Mouse (Mus musculus): ENCODE data around the gene Stard10. TPM values are rescaled to one million over a fixed set of nuclear protein-coding genes. Genes with fewer than 3 reads are reported as not detected.

The Stard10 gene
- polyA plus RNA-seq, 1 experiment, result 236 TPM

DNA sequence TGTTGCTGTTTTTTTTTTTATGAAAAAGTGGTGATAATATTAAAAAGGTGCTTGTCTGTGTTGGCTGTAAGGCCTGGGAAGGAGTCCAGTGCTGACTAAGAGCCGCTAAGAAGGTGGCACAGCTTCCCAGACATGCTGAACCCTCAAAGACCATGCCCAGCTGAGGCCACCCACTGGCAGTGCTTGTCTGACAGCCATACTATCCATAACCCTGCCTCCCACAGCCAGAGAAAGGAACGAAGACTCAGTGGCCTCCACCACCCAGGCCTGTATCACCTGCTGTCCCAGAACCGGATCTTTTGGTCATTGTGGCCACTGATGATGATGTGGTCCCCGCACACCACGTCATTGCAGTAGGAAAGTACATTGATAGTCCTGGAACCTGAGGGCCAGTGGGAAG is 25.7 kb upstream of the Stard10 start:
- no peak for TF ChIP-seq FLI1 (IDR thresholded peaks at IDR 0.05; ENCODE audit: low read length)
- TF ChIP-seq GATA1 (IDR thresholded peaks at IDR 0.05; ENCODE audit: borderline replicate concordance, low read length), result no peak
- H3K36me3 ChIP-seq (replicated peaks; ENCODE audit: low read length), result peaks cover 88% of the 10 kb centered on the region
- no peak overlapping the region for H3K4me3 ChIP-seq (replicated peaks)
- H3K27me3 ChIP-seq (replicated peaks), result no peaks in the 10 kb centered on the region
- no peaks in the 10 kb centered on the region for H3K9me3 ChIP-seq
- H3K4me1 ChIP-seq, result peaks cover 17% of the 10 kb centered on the region

DNA sequence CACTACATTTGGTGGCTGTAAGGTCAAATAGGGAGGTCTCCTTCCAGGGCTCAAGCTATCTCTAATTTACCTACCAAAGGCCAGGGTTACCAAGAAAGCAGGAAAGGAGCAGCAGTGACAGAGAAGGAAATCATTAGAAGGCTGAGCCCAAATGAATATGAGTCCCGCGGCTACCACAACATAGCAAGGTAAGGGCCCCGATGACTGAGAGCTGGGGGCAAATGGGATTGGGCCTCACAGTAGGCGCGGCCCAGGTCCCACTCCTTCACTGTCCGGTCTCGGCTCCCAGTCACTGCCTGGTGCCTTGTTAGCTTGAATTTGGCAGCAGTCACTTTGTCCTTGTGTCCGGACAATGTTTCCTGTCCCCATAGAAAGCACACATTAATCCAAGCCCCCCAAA is 25.2 kb upstream of the Stard10 start:
- no peak for TF ChIP-seq GATA1 (IDR thresholded peaks at IDR 0.05; ENCODE audit: borderline replicate concordance, low read length)
- TF ChIP-seq FLI1 (IDR thresholded peaks at IDR 0.05; ENCODE audit: low read length), result no peak
- Histone ChIP-seq H3K36me3 (replicated peaks; ENCODE audit: low read length) (peaks cover 88% of the 10 kb centered on the region), H3K27me3 (replicated peaks) (no peaks in the 10 kb centered on the region), H3K9me3 (no peaks in the 10 kb centered on the region), H3K4me3 (replicated peaks) (no peak overlapping the region), H3K4me1 (peaks cover 17% of the 10 kb centered on the region)

DNA sequence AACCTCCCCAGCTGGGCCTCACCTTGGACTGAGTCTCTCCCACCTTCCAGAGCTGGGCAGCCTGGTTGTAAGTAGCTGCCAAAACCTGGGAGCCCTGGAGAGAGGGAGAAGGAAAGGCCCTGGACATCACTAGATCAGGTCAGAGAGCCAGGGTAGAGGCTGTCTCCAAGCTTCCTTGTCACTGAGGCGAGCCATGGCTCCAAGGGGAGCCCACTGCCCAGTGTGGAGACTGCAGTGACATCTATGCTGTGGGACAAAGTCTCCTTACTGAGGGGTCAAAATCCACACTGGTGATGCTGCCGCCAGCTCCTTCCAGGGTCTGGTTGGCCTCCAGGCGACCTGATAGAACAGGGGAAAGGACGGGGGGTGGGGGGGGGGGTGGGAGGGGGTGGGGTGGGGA is 24.8 kb upstream of the Stard10 start:
- no peak for TF ChIP-seq FLI1 (IDR thresholded peaks at IDR 0.05; ENCODE audit: low read length)
- Histone ChIP-seq H3K4me1 (peaks cover 17% of the 10 kb centered on the region), H3K36me3 (replicated peaks; ENCODE audit: low read length) (peaks cover 88% of the 10 kb centered on the region), H3K4me3 (replicated peaks) (no peak overlapping the region), H3K9me3 (no peaks in the 10 kb centered on the region), H3K27me3 (replicated peaks) (no peaks in the 10 kb centered on the region)

DNA sequence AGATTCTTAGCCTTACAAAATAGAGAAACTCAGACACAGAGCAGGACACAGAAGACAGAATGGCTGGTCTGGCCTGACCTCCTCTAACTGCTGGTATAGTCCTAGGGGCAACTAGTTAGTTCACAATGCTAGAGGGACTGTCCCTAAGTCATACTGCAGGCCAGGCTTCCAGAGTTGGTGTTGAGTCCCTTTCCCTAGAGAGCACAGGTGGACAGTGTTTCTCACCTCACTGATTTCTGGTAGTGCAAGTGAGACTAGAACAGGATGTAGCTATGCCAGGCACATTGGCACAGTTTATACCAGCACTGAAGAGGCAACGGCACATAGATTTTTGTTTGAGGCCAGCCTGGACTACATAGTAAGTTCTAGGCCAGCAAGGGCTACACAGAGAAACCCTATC is 24.2 kb upstream of the Stard10 start:
- Histone ChIP-seq H3K27me3 (replicated peaks) (no peaks in the 10 kb centered on the region), H3K4me1 (peaks cover 19% of the 10 kb centered on the region), H3K4me3 (replicated peaks) (no peak overlapping the region), H3K9me3 (no peaks in the 10 kb centered on the region), H3K36me3 (replicated peaks; ENCODE audit: low read length) (peaks cover 86% of the 10 kb centered on the region)
- TF ChIP-seq GATA1 (IDR thresholded peaks at IDR 0.05; ENCODE audit: borderline replicate concordance, low read length), result no peak
- no peak for TF ChIP-seq FLI1 (IDR thresholded peaks at IDR 0.05; ENCODE audit: low read length)

DNA sequence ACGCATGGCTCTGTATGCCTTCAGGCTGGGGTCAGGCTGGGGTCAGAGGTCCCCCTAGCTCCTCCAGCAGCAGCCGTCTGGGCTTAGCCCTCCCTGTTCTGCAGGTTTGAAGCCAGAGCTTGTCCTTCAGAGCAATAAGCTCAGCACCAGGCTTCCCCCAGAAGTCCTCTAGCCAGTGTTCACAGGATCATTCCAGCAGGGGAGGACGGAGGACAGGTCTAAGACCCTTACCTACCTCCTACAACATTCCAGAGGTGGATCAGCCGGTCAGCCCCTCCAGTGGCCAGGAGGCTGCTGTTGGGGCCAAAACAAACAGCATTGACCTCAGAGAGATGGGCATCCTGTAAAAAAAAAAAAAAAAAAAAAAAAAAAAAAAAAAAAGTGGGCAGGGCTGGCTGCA is 23.7 kb upstream of the Stard10 start:
- TF ChIP-seq GATA1 (IDR thresholded peaks at IDR 0.05; ENCODE audit: borderline replicate concordance, low read length) (no peak), FLI1 (IDR thresholded peaks at IDR 0.05; ENCODE audit: low read length) (no peak)
- Histone ChIP-seq H3K4me1 (peaks cover 16% of the 10 kb centered on the region), H3K27me3 (replicated peaks) (no peaks in the 10 kb centered on the region), H3K9me3 (no peaks in the 10 kb centered on the region), H3K4me3 (replicated peaks) (no peak overlapping the region), H3K36me3 (replicated peaks; ENCODE audit: low read length) (peaks cover 84% of the 10 kb centered on the region)

DNA sequence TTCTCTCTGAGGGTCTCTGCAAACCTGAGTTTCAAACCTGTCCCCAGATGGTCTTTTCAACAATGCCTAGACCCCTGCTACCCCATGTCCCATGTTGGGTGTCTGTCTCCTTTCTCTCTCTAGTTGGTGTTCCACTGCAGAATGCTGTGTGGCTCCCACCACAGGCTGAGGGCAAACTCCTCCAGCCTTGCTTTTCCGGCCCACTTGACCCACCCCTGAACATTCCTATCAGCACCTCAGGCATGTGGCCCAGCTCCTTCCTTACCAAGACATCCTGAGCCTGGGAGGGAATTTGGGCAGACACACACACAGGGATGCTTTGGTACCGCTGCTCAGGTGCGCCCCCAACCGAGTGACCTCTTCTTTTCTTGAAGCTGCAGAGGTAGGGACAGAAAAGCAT is 23.3 kb upstream of the Stard10 start:
- no peaks in the 10 kb centered on the region for H3K27me3 ChIP-seq (replicated peaks)
- no peak overlapping the region for H3K4me3 ChIP-seq (replicated peaks)
- H3K36me3 ChIP-seq (replicated peaks; ENCODE audit: low read length), result peaks cover 84% of the 10 kb centered on the region
- H3K9me3 ChIP-seq, result no peaks in the 10 kb centered on the region
- peaks cover 13% of the 10 kb centered on the region for H3K4me1 ChIP-seq
- no peak for TF ChIP-seq FLI1 (IDR thresholded peaks at IDR 0.05; ENCODE audit: low read length)
- TF ChIP-seq GATA1 (IDR thresholded peaks at IDR 0.05; ENCODE audit: borderline replicate concordance, low read length), result no peak

DNA sequence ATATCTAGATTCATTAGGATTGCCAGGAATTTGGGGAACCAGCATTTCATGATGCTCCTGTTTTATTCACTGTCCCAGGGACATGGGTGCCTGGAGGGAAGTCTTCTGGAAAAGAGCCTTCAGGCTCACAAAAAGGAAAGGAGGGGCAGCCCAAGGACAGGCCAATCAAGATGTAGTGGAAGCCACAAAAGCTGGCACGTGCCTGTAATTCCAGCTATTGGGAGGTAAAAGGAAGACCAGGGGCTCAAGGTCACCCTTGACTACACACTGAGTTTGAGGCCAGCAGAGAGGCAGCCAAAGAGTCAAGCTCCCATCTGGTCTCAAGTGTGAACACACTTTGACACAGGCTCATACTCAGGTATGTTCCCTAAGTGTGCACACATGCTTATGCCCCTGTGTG is 21.4 kb upstream of the Stard10 start:
- H3K4me3 ChIP-seq (replicated peaks), result no peak overlapping the region
- H3K36me3 ChIP-seq (replicated peaks; ENCODE audit: low read length), result peaks cover 75% of the 10 kb centered on the region
- H3K27me3 ChIP-seq (replicated peaks), result peaks cover 5% of the 10 kb centered on the region
- peaks cover 23% of the 10 kb centered on the region for H3K4me1 ChIP-seq
- no peaks in the 10 kb centered on the region for H3K9me3 ChIP-seq
- TF ChIP-seq FLI1 (IDR thresholded peaks at IDR 0.05; ENCODE audit: low read length) (no peak), GATA1 (IDR thresholded peaks at IDR 0.05; ENCODE audit: borderline replicate concordance, low read length) (no peak)

DNA sequence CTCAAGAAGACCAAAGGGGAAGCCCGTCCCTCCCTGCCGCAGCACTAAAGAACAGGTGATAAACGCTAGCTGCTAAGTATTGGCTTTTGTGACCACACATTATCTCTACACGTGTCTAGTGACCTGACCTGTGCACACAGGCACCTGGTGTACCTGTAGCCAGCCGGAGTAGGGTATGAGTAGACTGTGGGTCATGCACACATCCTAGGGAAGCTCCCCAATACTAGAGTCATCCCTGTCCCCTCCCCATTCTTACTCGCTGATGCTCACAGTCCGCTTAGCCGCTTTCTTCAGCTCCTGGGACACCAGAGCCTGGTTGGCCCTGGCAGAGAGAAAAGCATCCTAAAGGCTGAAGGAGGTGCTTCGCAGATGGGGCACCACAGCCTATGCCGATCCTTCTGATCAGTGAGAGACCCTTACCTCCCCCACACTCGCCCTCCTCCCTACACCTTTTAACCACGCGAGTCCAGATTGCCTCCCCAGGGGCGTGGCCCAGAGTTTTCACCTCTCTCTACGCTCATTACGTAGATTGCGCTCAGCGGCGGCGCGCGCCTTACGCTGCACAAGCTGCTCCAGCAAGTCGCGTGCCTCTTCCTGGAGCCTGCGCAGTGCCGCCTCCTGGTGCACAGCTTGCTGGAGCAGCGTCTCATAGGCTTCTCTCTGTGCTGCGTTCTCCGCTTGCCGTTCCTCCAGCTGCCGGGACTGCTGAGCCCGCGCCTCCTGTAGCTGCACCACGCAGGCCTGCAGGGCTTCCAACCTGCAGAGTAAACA is 20.4 kb upstream of the Stard10 start:
- Histone ChIP-seq H3K27me3 (replicated peaks) (peaks cover 5% of the 10 kb centered on the region), H3K9me3 (no peaks in the 10 kb centered on the region), H3K4me1 (peaks cover 29% of the 10 kb centered on the region), H3K4me3 (replicated peaks) (no peak overlapping the region), H3K36me3 (replicated peaks; ENCODE audit: low read length) (peaks cover 65% of the 10 kb centered on the region)
- TF ChIP-seq FLI1 (IDR thresholded peaks at IDR 0.05; ENCODE audit: low read length) (no peak), GATA1 (IDR thresholded peaks at IDR 0.05; ENCODE audit: borderline replicate concordance, low read length) (no peak)

DNA sequence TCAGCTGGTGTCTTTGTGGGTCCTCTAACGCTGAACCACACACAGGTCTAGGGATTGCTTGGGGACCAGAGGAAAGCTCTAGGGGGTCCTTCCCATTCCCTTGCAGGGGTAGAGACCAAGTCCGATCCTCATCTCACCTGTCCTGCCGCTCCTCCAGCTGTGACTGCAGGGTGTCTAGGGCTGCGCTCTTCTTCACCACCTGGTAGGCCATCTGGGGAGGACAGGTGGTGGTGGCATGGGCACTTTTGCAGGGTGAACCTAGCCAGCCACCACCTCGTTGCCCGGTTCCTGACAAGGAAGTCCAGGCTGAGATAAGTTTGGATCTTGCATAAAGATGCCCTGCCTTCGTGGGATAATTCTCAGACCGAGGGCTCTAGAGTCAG is 19.9 kb upstream of the Stard10 start:
- peaks cover 59% of the 10 kb centered on the region for H3K36me3 ChIP-seq (replicated peaks; ENCODE audit: low read length)
- H3K9me3 ChIP-seq, result no peaks in the 10 kb centered on the region
- no peak for TF ChIP-seq FLI1 (IDR thresholded peaks at IDR 0.05; ENCODE audit: low read length)
- TF ChIP-seq GATA1 (IDR thresholded peaks at IDR 0.05; ENCODE audit: borderline replicate concordance, low read length), result no peak
- H3K4me1 ChIP-seq, result peaks cover 34% of the 10 kb centered on the region
- H3K27me3 ChIP-seq (replicated peaks), result peaks cover 5% of the 10 kb centered on the region
- H3K4me3 ChIP-seq (replicated peaks), result no peak overlapping the region

DNA sequence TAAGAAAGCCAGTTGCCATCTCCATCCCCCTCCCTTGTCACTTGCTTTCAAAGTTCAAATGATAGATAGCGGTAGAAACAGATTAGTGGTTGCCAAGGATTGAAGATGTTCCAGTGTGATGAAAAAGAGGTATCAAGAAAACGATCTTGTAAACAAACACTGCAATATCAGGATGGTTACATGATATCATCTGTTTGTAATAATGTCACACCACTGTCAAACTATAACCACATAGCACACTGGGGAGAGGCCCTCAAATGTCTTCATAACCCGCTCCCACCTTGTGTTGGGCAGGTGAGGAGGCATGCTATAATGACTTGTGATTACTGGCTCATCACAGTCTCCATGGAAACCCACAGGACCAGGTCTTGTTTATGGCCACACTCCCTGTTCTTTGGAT is 18.5 kb upstream of the Stard10 start:
- peaks cover 5% of the 10 kb centered on the region for H3K27me3 ChIP-seq (replicated peaks)
- H3K36me3 ChIP-seq (replicated peaks; ENCODE audit: low read length), result peaks cover 49% of the 10 kb centered on the region
- H3K9me3 ChIP-seq, result no peaks in the 10 kb centered on the region
- TF ChIP-seq GATA1 (IDR thresholded peaks at IDR 0.05; ENCODE audit: borderline replicate concordance, low read length) (no peak), FLI1 (IDR thresholded peaks at IDR 0.05; ENCODE audit: low read length) (no peak)
- peaks cover 45% of the 10 kb centered on the region for H3K4me1 ChIP-seq
- H3K4me3 ChIP-seq (replicated peaks), result no peak overlapping the region

Measured in megakaryocyte, embryonic 14.5 days (primary cell).